Mouse (Mus musculus) liver, embryonic 14.5 days (tissue): ENCODE measurements around the gene Kdm2a. TPM values are rescaled to one million over a fixed set of nuclear protein-coding genes. Genes with fewer than 3 reads are reported as not detected.

Source experiments
- ATAC-seq: fragments of 200-750 bp; cut with Nextera tagmentation; 2 replicates; pipeline ENCODE4 v1.8.0; 2017; ENCODE audit warnings: moderate number of reproducible peaks, mild to moderate bottlenecking, moderate library complexity; ENCODE audit not compliant: insufficient read depth
- DNase-seq, 3 experiments: peaks; one replicate each; pipeline ENCODE4 v3.0.0-alpha.2; 2012 to 2013; ENCODE audit warnings: low read depth in 3 of 3, low spot score in 3 of 3
- H3K27ac ChIP-seq: fragments of 300-500 bp; sonication (generic); 2 replicates; pipeline ENCODE4 v1.5.1; 2014; ENCODE audit warnings: moderate library complexity, mild to moderate bottlenecking, control low read depth, inconsistent platforms
- H3K27me3 ChIP-seq: fragments of 300-500 bp; sonication (generic); 2 replicates; pipeline ENCODE4 v1.6.1; 2014; ENCODE audit warnings: mild to moderate bottlenecking, low read length, moderate library complexity; ENCODE audit not compliant: control insufficient read depth, insufficient read depth
- H3K36me3 ChIP-seq: fragments of 300-500 bp; sonication (generic); replicated peaks from 2 replicates; pipeline ENCODE4 v1.6.1; 2014; ENCODE audit warnings: low read depth; ENCODE audit not compliant: control insufficient read depth, insufficient read depth
- H3K4me1 ChIP-seq, 2 experiments: fragments of 200-500 bp in 1 of 2; fragments of 300-500 bp in 1 of 2; sonication (generic) in 1 of 2; replicated peaks; 2 replicates each; pipeline ENCODE4 v1.6.1; 2012 to 2014; ENCODE audit warnings: antibody characterized with exemption in 1 of 2, inconsistent platforms in 1 of 2, low read length in 1 of 2; ENCODE audit not compliant: control insufficient read depth in 2 of 2, insufficient read depth in 2 of 2
- H3K4me2 ChIP-seq: fragments of 300-500 bp; sonication (generic); 2 replicates; pipeline ENCODE4 v1.6.1; 2014; ENCODE audit warnings: low read depth, mild to moderate bottlenecking, control low read depth, moderate library complexity
- H3K4me3 ChIP-seq, 2 experiments: fragments of 200-500 bp in 1 of 2; fragments of 300-500 bp in 1 of 2; sonication (generic) in 1 of 2; 2 replicates each; pipeline ENCODE4 v1.5.1; 2012 to 2014; ENCODE audit warnings: low read depth in 2 of 2, low read length in 2 of 2, mild to moderate bottlenecking in 2 of 2, control low read depth in 1 of 2, inconsistent platforms in 1 of 2, moderate library complexity in 1 of 2; ENCODE audit not compliant: insufficient read depth in 1 of 2
- H3K9ac ChIP-seq: fragments of 300-500 bp; sonication (generic); replicated peaks from 2 replicates; pipeline ENCODE4 v1.6.1; 2014; ENCODE audit warnings: mild to moderate bottlenecking, control low read depth, moderate library complexity
- H3K9me3 ChIP-seq: fragments of 300-500 bp; sonication (generic); 2 replicates; pipeline ENCODE4 v1.6.1; 2016; ENCODE audit warnings: low read length, mixed read lengths; ENCODE audit not compliant: control insufficient read depth
- CTCF ChIP-seq: IDR thresholded peaks from 2 replicates; pipeline ENCODE4 v1.5.1; 2016; ENCODE audit warnings: antibody characterized with exemption, low read depth, control low read depth
- EP300 ChIP-seq: IDR thresholded peaks from 2 replicates; pipeline ENCODE4 v1.6.1; 2016; ENCODE audit warnings: antibody characterized with exemption, low read depth
- WGBS: fragments of 180-500 bp; shearing (Covaris S2); extraction: QIAGEN DNeasy Blood & Tissue Kit; methylation state at CpG from one replicate; pipeline ENCODE4 v1.1.7; 2014; ENCODE audit not compliant: insufficient replicate concordance; 5-methylcytosine and 5-hydroxymethylcytosine counted together
- polyA plus RNA-seq, 2 experiments: library from polyadenylated mRNA; depleted of rRNA in 1 of 2; stranded (reverse) in 1 of 2; unstranded in 1 of 2; fragments of >200 nt; fragmentation: Nextera tagmentation in 1 of 2; extraction: Ambion mirVana in 1 of 2; gene quantifications; 2 replicates each; pipeline versions ENCODE4 v1.2.1 to v1.2.3; 2012 to 2014

Kdm2a gene
- polyA plus RNA-seq, 2 experiments = 12.4 to 19.0 TPM

- Histone ChIP-seq H3K4me2 (no peak overlapping the region), H3K9me3 (no peaks in the 10 kb centered on the region), H3K4me1 (no peaks in the 10 kb centered on the region), H3K9ac (no peak overlapping the region), H3K27me3 (no peaks in the 10 kb centered on the region), H3K4me3 (no peak overlapping the region), H3K36me3 (peaks cover 88% of the 10 kb centered on the region), H3K27ac (no peak overlapping the region)
- ATAC-seq = no peak
- no peak for DNase-seq
- 76% methylated on average over 3 of the region's 3 CpGs for WGBS
- TF ChIP-seq EP300 (no peak), CTCF (no peak)
These were observed 76.0 kb downstream of the Kdm2a start for GRCm38 (mm10) chr19:4322134-4322533.

GRCm38 (mm10) chr19:4321622-4322021 lies 76.5 kb downstream of the Kdm2a start:
- Histone ChIP-seq H3K4me1 (no peaks in the 10 kb centered on the region), H3K9me3 (no peaks in the 10 kb centered on the region), H3K36me3 (peaks cover 87% of the 10 kb centered on the region), H3K27me3 (no peaks in the 10 kb centered on the region), H3K9ac (no peak overlapping the region), H3K27ac (no peak overlapping the region), H3K4me2 (no peak overlapping the region), H3K4me3 (no peak overlapping the region)
- no peak for TF ChIP-seq EP300
- TF ChIP-seq CTCF = no peak
- ATAC-seq (no peak), DNase-seq (no peak)
- WGBS = 83% methylated on average over 1 of the region's 1 CpGs

GRCm38 (mm10) chr19:4319272-4319671 lies 78.8 kb downstream of the Kdm2a start:
- Histone ChIP-seq H3K27ac (no peak overlapping the region), H3K4me2 (no peak overlapping the region), H3K4me3 (no peak overlapping the region), H3K4me1 (no peaks in the 10 kb centered on the region), H3K9ac (no peak overlapping the region), H3K36me3 (peaks cover 64% of the 10 kb centered on the region), H3K27me3 (no peaks in the 10 kb centered on the region), H3K9me3 (no peaks in the 10 kb centered on the region)
- 89% methylated on average over 4 of the region's 4 CpGs for WGBS
- TF ChIP-seq CTCF = no peak
- no peak for TF ChIP-seq EP300
- no peak for ATAC-seq
- no peak for DNase-seq

GRCm38 (mm10) chr19:4317181-4317580 lies 80.9 kb downstream of the Kdm2a start:
- Histone ChIP-seq H3K4me2 (no peak overlapping the region), H3K9me3 (no peaks in the 10 kb centered on the region), H3K36me3 (peaks cover 52% of the 10 kb centered on the region), H3K27ac (no peak overlapping the region), H3K27me3 (no peaks in the 10 kb centered on the region), H3K4me3 (no peak overlapping the region), H3K4me1 (no peaks in the 10 kb centered on the region), H3K9ac (no peak overlapping the region)
- DNase-seq (no peak), ATAC-seq (no peak)
- 85% methylated on average over 3 of the region's 3 CpGs for WGBS
- TF ChIP-seq EP300 (no peak), CTCF (no peak)

- Histone ChIP-seq H3K4me2 (no peak overlapping the region), H3K27ac (no peak overlapping the region), H3K4me1 (no peaks in the 10 kb centered on the region), H3K36me3 (peaks cover 36% of the 10 kb centered on the region), H3K4me3 (no peak overlapping the region), H3K9me3 (no peaks in the 10 kb centered on the region), H3K27me3 (no peaks in the 10 kb centered on the region), H3K9ac (no peak overlapping the region)
- no peak for TF ChIP-seq CTCF
- TF ChIP-seq EP300 = no peak
- WGBS = 68% methylated on average over 6 of the region's 6 CpGs
- no peak for DNase-seq
- 0 out of 2 replicates have a peak, but pooled peaks have one; percentile 18 for ATAC-seq
These were observed 82.7 kb downstream of the Kdm2a start for GRCm38 (mm10) chr19:4315223-4315944.
